Mouse (Mus musculus) lung, adult 2 months (tissue): ENCODE measurements around the gene Hhatl.

Experiments
- CTCF ChIP-seq: fragments of 200-500 bp; IDR thresholded peaks from 2 replicates; pipeline ENCODE4 v1.5.1; 2011; ENCODE audit warnings: mild to moderate bottlenecking, low read length, control low read depth; ENCODE audit not compliant: insufficient read depth
- POLR2A ChIP-seq: fragments of 200-500 bp; IDR thresholded peaks from 2 replicates; pipeline ENCODE4 v1.6.1; 2011; ENCODE audit warnings: low read depth, mild to moderate bottlenecking, control low read depth, low read length, borderline replicate concordance; ENCODE audit errors: extremely low read depth

DNA sequence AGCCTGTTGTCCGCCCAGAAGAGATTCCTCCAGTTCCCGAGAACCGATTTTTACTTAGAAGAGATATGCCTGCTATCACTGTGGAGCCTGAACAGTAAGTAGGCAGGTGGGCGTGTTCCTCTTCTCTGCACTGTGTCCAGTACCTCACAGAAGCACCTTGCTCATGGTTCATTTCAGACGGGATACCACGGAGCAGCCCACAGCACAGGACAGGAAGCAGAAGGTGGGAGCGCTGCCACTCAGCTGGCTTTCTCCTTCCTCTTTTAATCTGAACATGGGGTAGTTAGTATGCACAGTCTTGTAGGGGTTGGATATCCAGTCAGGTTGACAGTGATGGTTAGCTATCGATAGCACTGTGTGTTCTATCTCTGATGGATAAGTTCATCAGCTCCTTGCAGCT, 48.3 kb downstream of the Hhatl start:
- TF ChIP-seq POLR2A (no peak), CTCF (no peak)
